Mouse (Mus musculus): Measurements from ENCODE around the gene Tacc2. TPM values are rescaled to one million over a fixed set of nuclear protein-coding genes. Genes with fewer than 3 reads are reported as not detected.

Gene Tacc2
- polyA plus RNA-seq, 1 experiment from 2014 or later = 43.2 TPM

GRCm38 (mm10) chr7:130670358-130670757 is 93.1 kb downstream of the Tacc2 start:
- Histone ChIP-seq H3K9me3 (replicated peaks) (no peaks in the 10 kb centered on the region), H3K4me1 (replicated peaks) (peaks cover 77% of the 10 kb centered on the region), H3K4me2 (no peak overlapping the region), H3K9ac (0 out of 2 replicates have a peak overlapping the region, but pooled peaks have one; percentile 2), H3K4me3 (no peak overlapping the region), H3K27ac (peak overlapping the region; percentile 97), H3K36me3 (peaks cover 12% of the 10 kb centered on the region), H3K27me3 (no peaks in the 10 kb centered on the region)
- 34% methylated on average over 4 of the region's 4 CpGs for WGBS
- ATAC-seq (replicated peaks; ENCODE audit: insufficient number of reproducible peaks, insufficient read depth, low FRiP score, low read depth) = peak; percentile 15

DNA sequence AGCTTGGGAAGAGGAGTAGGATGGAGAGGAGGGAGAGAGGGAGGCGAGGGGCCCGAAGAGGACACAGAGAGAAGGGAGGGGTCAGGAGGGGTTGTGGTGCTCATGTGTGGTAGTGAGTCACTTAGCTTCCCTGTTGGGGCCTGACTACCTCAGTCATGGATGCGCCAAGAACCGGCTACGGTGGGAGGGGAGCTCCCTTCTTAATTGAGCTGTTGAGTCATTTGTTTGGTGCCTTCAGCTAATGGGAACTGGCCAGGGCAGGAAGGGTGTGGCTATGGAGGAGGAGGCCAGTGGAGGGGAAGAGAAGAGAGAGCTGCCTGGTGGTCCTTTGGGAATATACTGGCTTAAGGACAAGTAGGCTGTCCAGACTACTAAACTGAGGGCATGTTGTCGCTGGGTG is 94.1 kb downstream of the Tacc2 start:
- H3K9me3 ChIP-seq (replicated peaks) = no peaks in the 10 kb centered on the region
- H3K9ac ChIP-seq = no peak overlapping the region
- peaks cover 77% of the 10 kb centered on the region for H3K4me1 ChIP-seq (replicated peaks)
- ATAC-seq (replicated peaks; ENCODE audit: insufficient number of reproducible peaks, insufficient read depth, low FRiP score, low read depth) = no peak
- H3K36me3 ChIP-seq = peaks cover 14% of the 10 kb centered on the region
- H3K4me3 ChIP-seq = no peak overlapping the region
- no peaks in the 10 kb centered on the region for H3K27me3 ChIP-seq
- WGBS = 53% methylated on average over 6 of the region's 6 CpGs
- H3K27ac ChIP-seq = peak overlapping the region; percentile 97
- H3K4me2 ChIP-seq = no peak overlapping the region

- H3K4me1 ChIP-seq (replicated peaks) = peaks cover 70% of the 10 kb centered on the region
- no peak overlapping the region for H3K4me3 ChIP-seq
- H3K27ac ChIP-seq = peak overlapping the region; percentile 97
- no peaks in the 10 kb centered on the region for H3K9me3 ChIP-seq (replicated peaks)
- 51% methylated on average over 9 of the region's 9 CpGs for WGBS
- peak overlapping the region; percentile 19; the same call in 1 of the 2 replicates for H3K4me2 ChIP-seq
- no peaks in the 10 kb centered on the region for H3K27me3 ChIP-seq
- H3K9ac ChIP-seq = peak overlapping the region; percentile 52
- peaks cover 18% of the 10 kb centered on the region for H3K36me3 ChIP-seq
- peak; percentile 42 for ATAC-seq (replicated peaks; ENCODE audit: insufficient number of reproducible peaks, insufficient read depth, low FRiP score, low read depth)
Observed at GRCm38 (mm10) chr7:130673169-130674033, 96.2 kb downstream of the Tacc2 start.

- WGBS = 72% methylated on average over 9 of the region's 9 CpGs
- peak overlapping the region; percentile 97 for H3K27ac ChIP-seq
- peaks cover 60% of the 10 kb centered on the region for H3K4me1 ChIP-seq (replicated peaks)
Observed at GRCm38 (mm10) chr7:130674526-130674925, 97.3 kb downstream of the Tacc2 start.

DNA sequence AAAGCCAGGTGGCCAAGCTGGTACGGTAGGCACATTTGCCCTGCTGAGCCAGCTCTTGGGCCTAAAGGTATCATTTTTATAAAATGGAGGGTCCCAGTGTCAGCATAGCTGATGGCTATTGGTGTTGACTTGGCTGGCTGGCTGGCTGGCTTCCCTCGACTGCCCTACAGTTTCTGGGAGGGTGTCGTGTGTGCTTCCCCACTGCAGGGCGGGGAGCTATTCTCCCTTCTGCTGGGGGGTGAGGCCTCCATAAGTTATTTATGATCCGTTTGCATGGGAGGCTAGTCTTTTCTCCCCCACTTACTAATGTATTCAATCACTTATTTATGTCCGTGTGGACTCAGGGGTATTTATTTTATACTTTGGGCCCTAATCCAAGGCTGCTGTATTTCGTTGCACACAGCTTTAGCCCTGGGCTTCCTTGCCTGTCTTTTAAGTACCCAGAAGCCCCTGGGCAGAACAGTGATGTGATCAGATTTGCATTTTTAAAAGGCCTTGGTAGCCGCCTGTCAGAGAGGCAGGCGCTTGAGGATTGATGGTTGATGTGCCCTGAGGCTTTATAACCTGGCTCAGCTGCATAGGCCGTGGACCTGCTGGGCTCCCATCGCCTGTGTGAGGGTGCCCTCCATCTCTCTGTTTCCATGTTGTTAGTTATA is 99.8 kb downstream of the Tacc2 start:
- Histone ChIP-seq H3K4me1 (replicated peaks) (peaks cover 53% of the 10 kb centered on the region), H3K9ac (no peak overlapping the region), H3K27me3 (no peaks in the 10 kb centered on the region), H3K9me3 (replicated peaks) (no peaks in the 10 kb centered on the region), H3K27ac (peak overlapping the region; percentile 30; the same call in 1 of the 2 replicates), H3K4me2 (no peak overlapping the region), H3K36me3 (peaks cover 22% of the 10 kb centered on the region), H3K4me3 (no peak overlapping the region)
- no peak for ATAC-seq (replicated peaks; ENCODE audit: insufficient number of reproducible peaks, insufficient read depth, low FRiP score, low read depth)
- 79% methylated on average over 11 of the region's 11 CpGs for WGBS

More at GRCm38 (mm10) chr7:130674526-130674925, 97.3 kb downstream of the Tacc2 start:
- Histone ChIP-seq H3K27me3 (no peaks in the 10 kb centered on the region), H3K4me3 (no peak overlapping the region), H3K36me3 (peaks cover 20% of the 10 kb centered on the region), H3K4me2 (no peak overlapping the region), H3K9me3 (replicated peaks) (no peaks in the 10 kb centered on the region), H3K9ac (no peak overlapping the region)
- ATAC-seq (replicated peaks; ENCODE audit: insufficient number of reproducible peaks, insufficient read depth, low FRiP score, low read depth) = no peak

GRCm38 (mm10) chr7:130677541-130678274 is 100.5 kb downstream of the Tacc2 start:
- Histone ChIP-seq H3K4me1 (replicated peaks) (peaks cover 51% of the 10 kb centered on the region), H3K36me3 (peaks cover 22% of the 10 kb centered on the region), H3K27ac (peak overlapping the region; percentile 30), H3K27me3 (no peaks in the 10 kb centered on the region), H3K4me2 (no peak overlapping the region), H3K9ac (no peak overlapping the region), H3K4me3 (no peak overlapping the region), H3K9me3 (replicated peaks) (no peaks in the 10 kb centered on the region)
- ATAC-seq (replicated peaks; ENCODE audit: insufficient number of reproducible peaks, insufficient read depth, low FRiP score, low read depth) = no peak
- 78% methylated on average over 12 of the region's 12 CpGs for WGBS

- Histone ChIP-seq H3K27ac (peak overlapping the region; percentile 30), H3K4me3 (no peak overlapping the region), H3K9ac (no peak overlapping the region), H3K4me2 (no peak overlapping the region), H3K4me1 (replicated peaks) (peaks cover 49% of the 10 kb centered on the region), H3K9me3 (replicated peaks) (no peaks in the 10 kb centered on the region), H3K27me3 (no peaks in the 10 kb centered on the region), H3K36me3 (peaks cover 22% of the 10 kb centered on the region)
- ATAC-seq (replicated peaks; ENCODE audit: insufficient number of reproducible peaks, insufficient read depth, low FRiP score, low read depth) = no peak
- 73% methylated on average over 6 of the region's 6 CpGs for WGBS
Observed at GRCm38 (mm10) chr7:130678414-130678813, 101.2 kb downstream of the Tacc2 start.

GRCm38 (mm10) chr7:130681798-130682197 is 104.6 kb downstream of the Tacc2 start:
- H3K36me3 ChIP-seq = peaks cover 4% of the 10 kb centered on the region
- no peaks in the 10 kb centered on the region for H3K27me3 ChIP-seq
- peak overlapping the region; percentile 76 for H3K27ac ChIP-seq
- no peak overlapping the region for H3K9ac ChIP-seq
- WGBS = 24% methylated on average over 4 of the region's 4 CpGs
- peak; percentile 86 for ATAC-seq (replicated peaks; ENCODE audit: insufficient number of reproducible peaks, insufficient read depth, low FRiP score, low read depth)
- H3K4me1 ChIP-seq (replicated peaks) = peaks cover 38% of the 10 kb centered on the region
- no peaks in the 10 kb centered on the region for H3K9me3 ChIP-seq (replicated peaks)
- no peak overlapping the region for H3K4me2 ChIP-seq
- no peak overlapping the region for H3K4me3 ChIP-seq

DNA sequence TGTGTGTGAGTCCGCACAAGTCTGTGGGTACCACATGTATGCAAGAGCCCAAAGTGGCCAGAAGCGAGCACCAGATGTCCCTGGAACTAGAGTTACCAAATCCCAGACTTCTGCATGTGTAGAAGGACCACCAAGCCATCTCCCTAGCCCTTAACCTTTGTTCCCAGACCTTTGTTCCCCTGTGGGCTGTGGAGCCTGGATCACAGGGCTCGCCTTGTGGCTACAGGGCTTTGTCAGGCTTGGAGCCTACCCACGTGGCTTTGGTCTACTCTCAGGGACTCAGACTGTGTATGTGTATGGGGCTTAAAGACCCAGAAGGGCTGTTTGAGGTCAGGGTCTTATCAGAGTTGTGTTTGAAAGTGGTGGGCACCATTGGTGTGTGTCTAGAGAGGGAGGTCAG is 111.4 kb downstream of the Tacc2 start:
- Histone ChIP-seq H3K4me1 (replicated peaks) (peaks cover 47% of the 10 kb centered on the region), H3K27me3 (no peaks in the 10 kb centered on the region), H3K4me3 (no peak overlapping the region), H3K9me3 (replicated peaks) (no peaks in the 10 kb centered on the region), H3K27ac (no peak overlapping the region), H3K36me3 (no peaks in the 10 kb centered on the region), H3K9ac (no peak overlapping the region), H3K4me2 (no peak overlapping the region)
- 89% methylated on average over 4 of the region's 4 CpGs for WGBS
- ATAC-seq (replicated peaks; ENCODE audit: insufficient number of reproducible peaks, insufficient read depth, low FRiP score, low read depth) = no peak

DNA sequence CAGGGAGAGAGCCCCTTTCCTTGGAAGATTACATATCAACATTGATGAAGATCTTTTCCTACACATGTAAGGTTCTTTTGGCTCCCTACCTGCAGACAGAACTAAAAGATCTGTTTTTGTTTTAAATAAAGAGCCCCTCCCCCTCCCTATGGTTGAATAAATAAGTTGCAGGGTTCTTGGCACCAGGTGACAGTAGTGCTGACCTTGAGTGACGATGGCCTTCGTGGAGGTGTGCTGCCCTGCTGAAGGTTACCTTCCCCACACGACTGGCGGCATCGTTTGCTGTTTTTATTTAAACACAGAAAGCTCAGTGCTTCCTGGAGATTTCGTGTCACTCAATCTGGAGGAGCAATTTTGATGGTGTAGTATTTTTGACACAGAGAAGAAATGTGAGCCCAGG is 113.6 kb downstream of the Tacc2 start:
- no peaks in the 10 kb centered on the region for H3K27me3 ChIP-seq
- no peaks in the 10 kb centered on the region for H3K36me3 ChIP-seq
- no peak for ATAC-seq (replicated peaks; ENCODE audit: insufficient number of reproducible peaks, insufficient read depth, low FRiP score, low read depth)
- peaks cover 69% of the 10 kb centered on the region for H3K4me1 ChIP-seq (replicated peaks)
- no peak overlapping the region for H3K9ac ChIP-seq
- no peak overlapping the region for H3K4me2 ChIP-seq
- 51% methylated on average over 6 of the region's 6 CpGs for WGBS
- H3K9me3 ChIP-seq (replicated peaks) = no peaks in the 10 kb centered on the region
- no peak overlapping the region for H3K27ac ChIP-seq
- H3K4me3 ChIP-seq = no peak overlapping the region

DNA sequence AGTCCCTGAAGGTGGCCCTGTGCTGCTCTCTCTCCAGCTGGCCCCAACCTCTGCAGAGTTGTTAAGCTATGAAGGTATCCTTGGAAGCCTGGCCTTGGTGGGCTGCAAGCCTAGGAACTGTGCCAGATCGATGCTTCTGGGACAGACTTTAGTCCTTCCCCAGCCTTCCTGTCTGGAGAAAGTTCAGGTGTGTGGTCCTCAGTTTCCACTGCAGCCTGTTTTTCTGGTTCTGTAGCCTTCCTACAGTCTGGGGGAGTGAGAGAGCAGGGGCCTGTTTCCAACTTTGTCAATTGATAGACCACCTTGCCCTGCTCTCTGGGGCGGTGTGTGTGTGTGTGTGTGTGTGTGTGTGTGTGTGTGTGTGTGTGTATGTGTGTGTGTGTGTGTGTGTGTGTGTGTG is 114.7 kb downstream of the Tacc2 start:
- no peaks in the 10 kb centered on the region for H3K9me3 ChIP-seq (replicated peaks)
- no peak for ATAC-seq (replicated peaks; ENCODE audit: insufficient number of reproducible peaks, insufficient read depth, low FRiP score, low read depth)
- WGBS = 30% methylated on average over 2 of the region's 2 CpGs
- H3K9ac ChIP-seq = no peak overlapping the region
- no peak overlapping the region; the same call in 1 of the 2 replicates for H3K4me3 ChIP-seq
- no peaks in the 10 kb centered on the region for H3K27me3 ChIP-seq
- peaks cover 74% of the 10 kb centered on the region for H3K4me1 ChIP-seq (replicated peaks)
- peaks cover 2% of the 10 kb centered on the region; the same call in 1 of the 2 replicates for H3K36me3 ChIP-seq
- peak overlapping the region; percentile 80 for H3K27ac ChIP-seq
- H3K4me2 ChIP-seq = peak overlapping the region; percentile 74
